12 mouse cellular contexts compared by ENCODE assay signal in genomic region chr9:122455779-122456178, GRCm38 (mm10).
"Had no signal": no experiment of that assay in that cellular context is flagged by ENCODE, and none has a peak within 500 bp of the region (broad histone marks: within the 10 kb centered on the region; RNA-seq: fewer than 3 reads in every experiment).

No protein-coding gene starts in this region.

- DNase-seq: kidney, adult 2 months; kidney, postnatal 25 days; layer of hippocampus, postnatal 36 days; liver, embryonic 13.5 days; lung, adult 2 months; lung, postnatal 14 days; lung, postnatal 4 days; spleen, adult 18-20 months; thymus, adult 18-20 months; thymus, postnatal 36 days had no signal

- ATAC-seq: intestine, postnatal 0 days; midbrain, embryonic 15.5 days had no signal
